Mouse (Mus musculus): ENCODE results near the gene Stk38.

- peak; percentile 22; the same call in 1 of the 2 replicates for TF ChIP-seq ZC3H11A (IDR thresholded peaks at IDR 0.05; ENCODE audit: low read depth, low read length)
- TF ChIP-seq EP300 (IDR thresholded peaks at IDR 0.05; ENCODE audit: low read depth in 1 of 2, low read length in 2 of 2) = no peak
- TF ChIP-seq CTCF (IDR thresholded peaks at IDR 0.05 in 2 of 3, conservative IDR thresholded peaks at IDR 0.05 in 1 of 3; ENCODE audit: control insufficient read depth in 1 of 3, insufficient read depth in 1 of 3, low read depth in 2 of 3, low read length in 3 of 3, poor library complexity in 1 of 3, severe bottlenecking in 1 of 3) = peak; percentile 74 to 95 (median 90)
- no peak for TF ChIP-seq SIN3A (IDR thresholded peaks at IDR 0.05; ENCODE audit: low read length)
- no peak for TF ChIP-seq JUND (IDR thresholded peaks at IDR 0.05; ENCODE audit: low read depth, low read length)
- no peak for TF ChIP-seq POLR2AphosphoS5 (IDR thresholded peaks at IDR 0.05; ENCODE audit: borderline replicate concordance, low read depth, low read length)
- no peak for TF ChIP-seq USF2 (IDR thresholded peaks at IDR 0.05; ENCODE audit: borderline replicate concordance in 1 of 2, insufficient read depth in 1 of 2, low read depth in 1 of 2, low read length in 2 of 2)
- TF ChIP-seq POLR2A (IDR thresholded peaks at IDR 0.05; ENCODE audit: control insufficient read depth in 1 of 2, insufficient read depth in 1 of 2, low read depth in 1 of 2, low read length in 2 of 2, poor library complexity in 1 of 2) = no peak
- TF ChIP-seq MXI1 (IDR thresholded peaks at IDR 0.05; ENCODE audit: low read depth, low read length) = no peak
- no peak for TF ChIP-seq NELFE (IDR thresholded peaks at IDR 0.05; ENCODE audit: low read depth, low read length)
- TF ChIP-seq MAZ (IDR thresholded peaks at IDR 0.05; ENCODE audit: low read depth, low read length) = no peak
- no peak for TF ChIP-seq TBP (IDR thresholded peaks at IDR 0.05; ENCODE audit: low read depth, low read length)
- no peak for TF ChIP-seq HCFC1 (IDR thresholded peaks at IDR 0.05; ENCODE audit: low read depth, low read length)
- peak; percentile 48 for TF ChIP-seq SMC3 (IDR thresholded peaks at IDR 0.05; ENCODE audit: low read depth, low read length)
Observed at GRCm38 (mm10) chr17:28936622-28937345, 71.0 kb downstream of the Stk38 start.
